ENCODE assay signal across 8 mouse cellular contexts in genomic region chr6:17087485-17087884, GRCm38 (mm10). TPM values are rescaled to one million over a fixed set of nuclear protein-coding genes. Genes with fewer than 3 reads are reported as not detected.
DNase-seq lines count a peak whose midpoint lies in the region; ATAC-seq and TF ChIP-seq lines count a peak whose summit lies in the region.

No protein-coding gene starts in this region.

- no peaks in the 10 kb centered on the region for H3K36me3 ChIP-seq in midbrain, postnatal 0 days (ENCODE audit: insufficient read depth, low read length)
- H3K36me3 ChIP-seq in stomach, postnatal 0 days (ENCODE audit: control insufficient read depth, insufficient read depth, low read length): no peaks in the 10 kb centered on the region

- ATAC-seq in common myeloid progenitor, adult 5-6 weeks (replicated peaks; ENCODE audit: low read depth, poor library complexity, severe bottlenecking): peak; percentile 96
- no peak for ATAC-seq in midbrain, postnatal 0 days (ENCODE audit: low FRiP score)
- ATAC-seq in stomach, postnatal 0 days (ENCODE audit: low FRiP score, low TSS enrichment): peak; percentile 26; the same call in 1 of the 2 replicates

- no peak overlapping the region for H3K9ac ChIP-seq in midbrain, postnatal 0 days (replicated peaks; ENCODE audit: low read length, poor library complexity, severe bottlenecking)
- H3K9ac ChIP-seq in stomach, postnatal 0 days (ENCODE audit: low read length): no peak overlapping the region

- no peaks in the 10 kb centered on the region for H3K27me3 ChIP-seq in cerebellum, adult 2 months (ENCODE audit: control insufficient read depth, insufficient read depth, low read length)
- H3K27me3 ChIP-seq in midbrain, postnatal 0 days (ENCODE audit: insufficient read depth, low read length): no peaks in the 10 kb centered on the region
- H3K27me3 ChIP-seq in stomach, postnatal 0 days (ENCODE audit: control insufficient read depth, insufficient read depth, low read length): no peaks in the 10 kb centered on the region

- no peak overlapping the region for H3K4me2 ChIP-seq in midbrain, postnatal 0 days (ENCODE audit: low read depth, low read length, poor library complexity, severe bottlenecking)
- H3K4me2 ChIP-seq in stomach, postnatal 0 days (replicated peaks; ENCODE audit: low read depth): no peak overlapping the region

- WGBS in cerebellum, adult 2 months: 66% methylated on average over 6 of the region's 6 CpGs
- 65% methylated on average over 6 of the region's 6 CpGs for WGBS in midbrain, postnatal 0 days
- WGBS in stomach, postnatal 0 days: 60% methylated on average over 6 of the region's 6 CpGs

- H3K9me3 ChIP-seq in midbrain, postnatal 0 days (ENCODE audit: low read length): no peaks in the 10 kb centered on the region
- no peaks in the 10 kb centered on the region for H3K9me3 ChIP-seq in stomach, postnatal 0 days (ENCODE audit: control insufficient read depth, low read length)

- H3K4me3 ChIP-seq in cerebellum, adult 2 months (replicated peaks; ENCODE audit: insufficient read depth, low read depth, low read length): no peak overlapping the region
- no peak overlapping the region for H3K4me3 ChIP-seq in left cerebral cortex, adult 2 months
- no peak overlapping the region for H3K4me3 ChIP-seq in midbrain, postnatal 0 days (ENCODE audit: low read depth, low read length)
- H3K4me3 ChIP-seq in stomach, postnatal 0 days (ENCODE audit: low read depth, low read length): no peak overlapping the region

- no peaks in the 10 kb centered on the region for H3K4me1 ChIP-seq in cerebellum, adult 2 months (ENCODE audit: control insufficient read depth, insufficient read depth, low read length)
- no peaks in the 10 kb centered on the region for H3K4me1 ChIP-seq in midbrain, postnatal 0 days (ENCODE audit: insufficient read depth, low read length)
- no peaks in the 10 kb centered on the region for H3K4me1 ChIP-seq in stomach, postnatal 0 days (replicated peaks; ENCODE audit: control insufficient read depth, insufficient read depth)

- DNase-seq in cerebellum, adult 2 months: peak in 1 of 2 experiments; percentile 25
- no peak for DNase-seq in cerebellum, adult 11-12 months
- peak; percentile 93 for DNase-seq in NIH3T3 (ENCODE audit: low read depth)
- peak; percentile 80 for DNase-seq in heart, postnatal 4 days
- peak; percentile 58 to 72 for DNase-seq in left cerebral cortex, adult 2 months (ENCODE audit: extremely low spot score in 1 of 2, low spot score in 2 of 2)
- DNase-seq in midbrain, postnatal 0 days (ENCODE audit: low spot score): peak; percentile 65
- peak; percentile 80 for DNase-seq in stomach, postnatal 0 days (ENCODE audit: low spot score)

- intact Hi-C loops in left cerebral cortex, adult 2 months (cut with DNase I): loop anchor here (1.0 kb wide), 1 partner anchor 60 kb away; no protein-coding TSS in a partner anchor

- peak; percentile 41; the same call in 1 of the 2 replicates for TF ChIP-seq CTCF in cerebellum, adult 2 months (IDR thresholded peaks at IDR 0.05; ENCODE audit: borderline replicate concordance, insufficient read depth, low read depth, low read length)
- TF ChIP-seq CTCF in left cerebral cortex, adult 2 months (IDR thresholded peaks at IDR 0.05): peak; percentile 82
- peak; percentile 75 for TF ChIP-seq CTCF in midbrain, postnatal 0 days (IDR thresholded peaks at IDR 0.05)
- peak; percentile 87 for TF ChIP-seq CTCF in stomach, postnatal 0 days (IDR thresholded peaks at IDR 0.05; ENCODE audit: low read depth)

- no peak overlapping the region for H3K27ac ChIP-seq in cerebellum, adult 2 months (ENCODE audit: insufficient read depth, low read length)
- no peak overlapping the region for H3K27ac ChIP-seq in left cerebral cortex, adult 2 months
- no peak overlapping the region for H3K27ac ChIP-seq in midbrain, postnatal 0 days (ENCODE audit: low read depth, low read length)
- no peak overlapping the region for H3K27ac ChIP-seq in stomach, postnatal 0 days (replicated peaks)

- TF ChIP-seq POLR2A in cerebellum, adult 2 months (IDR thresholded peaks at IDR 0.05; ENCODE audit: borderline replicate concordance, insufficient read depth, low read length): no peak

- no peak for TF ChIP-seq EP300 in stomach, postnatal 0 days (optimal IDR thresholded peaks at IDR 0.05)

RNA-seq across cellular contexts. Expression of gene Tes, which starts 22.5 kb away (rescaled TPM):
- polyA plus RNA-seq in cerebellum, adult 2 months (2012; rRNA removed): 2.0 and 2.1 TPM in 2 replicates
- 55.5 and 59.1 TPM in 2 replicates for total RNA-seq in common myeloid progenitor, adult 5-6 weeks (2017)
- 1 to 10 TPM; 5.6 to 7.6 TPM for total RNA-seq in heart, postnatal 4 days (2021)
- 1 to 10 TPM; 4.5 to 5.9 TPM for total RNA-seq in left cerebral cortex, adult 2 months (2021)
- total RNA-seq in midbrain, postnatal 0 days (2014; rRNA removed): 22.1 and 24.2 TPM in 2 replicates
- polyA plus RNA-seq in midbrain, postnatal 0 days (2015; fragmentation: Nextera tagmentation; extraction: Ambion mirVana): 11.9 and 12.1 TPM in 2 replicates
- 111 and 114 TPM in 2 replicates for polyA plus RNA-seq in stomach, postnatal 0 days (2015; fragmentation: Nextera tagmentation; extraction: Ambion mirVana)
